Mouse (Mus musculus) urinary bladder, postnatal 10 days (tissue): ENCODE measurements at regions not wholly inside any gene's neighbourhood (a gene's known extent, or its start where the extent isn't known, plus 50 kb on each side); places are given as distances from the start of the nearest gene placed in this dataset.
"Not testable (repeated sequence)": the region's sequence is repeated elsewhere in the genome, so short reads cannot be mapped to it uniquely, and the experiment has no call there.

ENCODE experiments used
- DNase-seq: peaks from one replicate; pipeline ENCODE4 v3.0.0; 2022; ENCODE audit warnings: low spot score

- DNase-seq, result no peak
Measured at GRCm38 (mm10) chr12:109749711-109750243, 149.6 kb upstream of the Rtl1 start.

- no peak for DNase-seq
Measured at GRCm38 (mm10) chr12:109754986-109755385, 154.9 kb upstream of the Rtl1 start.

GRCm38 (mm10) chr12:109764293-109764692, 164.2 kb upstream of the Rtl1 start:
- no peak for DNase-seq

- not testable (repeated sequence) for DNase-seq
Measured at GRCm38 (mm10) chr12:109766602-109767001, 166.5 kb upstream of the Rtl1 start.

GRCm38 (mm10) chr12:109772543-109772942, 172.4 kb upstream of the Rtl1 start:
- DNase-seq, result no peak

GRCm38 (mm10) chr12:109773909-109774313, 173.8 kb upstream of the Rtl1 start:
- DNase-seq, result no peak

GRCm38 (mm10) chr12:109798846-109799245, 198.7 kb upstream of the Rtl1 start:
- no peak for DNase-seq

GRCm38 (mm10) chr12:109799395-109799794, 199.3 kb upstream of the Rtl1 start:
- DNase-seq, result no peak

GRCm38 (mm10) chr12:109827241-109827915, 227.2 kb upstream of the Rtl1 start:
- DNase-seq, result no peak

GRCm38 (mm10) chr12:109830303-109831020, 230.3 kb upstream of the Rtl1 start:
- DNase-seq, result no peak

- no peak for DNase-seq
Measured at GRCm38 (mm10) chr12:109832964-109833363, 232.8 kb upstream of the Rtl1 start.

- no peak for DNase-seq
Measured at GRCm38 (mm10) chr12:109836521-109836920, 236.4 kb upstream of the Rtl1 start.

GRCm38 (mm10) chr12:109839126-109839587, 239.0 kb upstream of the Rtl1 start:
- no peak for DNase-seq

- no peak for DNase-seq
Measured at GRCm38 (mm10) chr12:109839946-109840524, 239.9 kb upstream of the Rtl1 start.

- no peak for DNase-seq
Measured at GRCm38 (mm10) chr12:109844723-109845601, 244.8 kb upstream of the Rtl1 start.

- no peak for DNase-seq
Measured at GRCm38 (mm10) chr12:109845602-109845906, 245.4 kb upstream of the Rtl1 start.

- no peak for DNase-seq
Measured at GRCm38 (mm10) chr12:109856336-109856735, 256.2 kb upstream of the Rtl1 start.

- no peak for DNase-seq
Measured at GRCm38 (mm10) chr12:109857705-109858104, 257.6 kb upstream of the Rtl1 start.

GRCm38 (mm10) chr12:109864826-109865225, 264.7 kb upstream of the Rtl1 start:
- DNase-seq, result no peak

- no peak for DNase-seq
Measured at GRCm38 (mm10) chr12:109871021-109871420, 270.9 kb upstream of the Rtl1 start.

- DNase-seq, result no peak
Measured at GRCm38 (mm10) chr12:109874466-109874865, 274.3 kb upstream of the Rtl1 start.

- no peak for DNase-seq
Measured at GRCm38 (mm10) chr12:109881108-109881507, 281.0 kb upstream of the Rtl1 start.
